Mouse (Mus musculus): ENCODE results near the gene Ncoa6.

The Ncoa6 gene

DNA sequence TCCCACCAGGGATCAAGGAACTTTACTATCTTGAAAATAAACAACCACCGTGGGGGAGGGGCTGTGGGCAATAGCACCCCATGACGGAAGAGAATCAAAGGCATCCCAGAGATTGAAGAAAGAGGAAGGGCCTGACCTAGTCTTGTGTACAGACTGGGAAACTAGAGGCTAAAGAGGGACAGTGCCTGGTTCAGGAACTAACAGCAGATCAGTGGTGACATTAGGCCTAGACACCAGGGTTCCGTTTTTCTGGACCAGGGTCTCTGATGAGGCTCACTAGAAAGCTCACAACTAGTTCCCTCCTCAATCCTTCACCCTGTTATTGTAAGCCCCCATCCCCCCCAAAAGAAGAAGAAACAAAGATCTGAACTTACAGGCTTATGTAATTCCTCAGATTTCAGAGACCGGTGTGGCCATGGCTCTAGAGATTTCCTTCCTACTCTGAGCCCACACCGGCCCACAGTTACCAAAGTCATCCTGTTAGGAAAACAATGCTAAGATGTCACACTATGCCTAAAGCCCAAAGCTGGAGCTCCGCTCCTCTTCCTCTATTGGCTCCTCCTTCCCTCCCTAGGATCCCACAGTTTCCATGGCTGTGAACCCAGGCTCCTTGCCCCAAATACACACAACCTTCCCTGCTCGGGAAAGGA, 105.9 kb downstream of the Ncoa6 start:
- no peak for DNase-seq

GRCm38 (mm10) chr2:155357686-155358399, 115.9 kb downstream of the Ncoa6 start:
- DNase-seq = no peak

DNA sequence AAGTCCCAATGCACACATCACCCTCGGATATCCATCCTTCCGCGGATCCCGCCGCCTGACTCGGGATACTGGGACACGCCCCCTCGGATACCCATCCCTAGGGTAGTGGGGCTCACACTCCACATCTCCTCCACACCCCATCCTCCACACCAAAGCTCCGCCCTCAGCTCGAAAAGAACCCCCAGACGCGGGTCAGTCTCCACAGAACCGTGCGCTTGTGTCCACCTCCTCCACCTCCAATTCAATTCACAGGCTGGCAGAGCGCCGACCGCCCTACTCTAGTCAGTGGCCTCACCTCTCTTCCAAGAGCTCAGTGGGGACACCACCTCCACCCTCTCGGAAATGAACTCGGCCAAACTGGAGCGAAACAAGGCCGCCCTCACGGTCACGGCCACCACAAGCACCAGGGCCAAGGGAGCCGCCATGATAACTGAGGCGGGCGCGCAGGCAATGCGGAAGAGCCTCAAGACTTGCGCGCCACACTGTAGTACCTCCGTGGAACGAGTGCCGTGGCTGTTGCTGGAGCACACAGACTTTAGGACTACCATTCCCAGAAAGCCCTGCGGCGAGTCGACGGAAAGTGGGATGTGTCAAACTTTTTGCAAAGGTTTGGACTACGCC, 116.6 kb downstream of the Ncoa6 start, which contains the start of gene Pigu:
Pigu (minus strand) TSS at position 460 of the 621 bp plus-strand sequence.
- DNase-seq = peak; percentile 91

- DNase-seq = no peak
Observed at GRCm38 (mm10) chr2:155354402-155354801, 119.3 kb downstream of the Ncoa6 start.

GRCm38 (mm10) chr2:155346670-155347069, 127.0 kb downstream of the Ncoa6 start:
- DNase-seq = no peak
